Mouse (Mus musculus) kidney, postnatal 0 days (tissue): ENCODE measurements at regions not wholly inside any gene's neighbourhood (a gene's known extent, or its start where the extent isn't known, plus 50 kb on each side); places are given as distances from the start of the nearest gene placed in this dataset.

Experiments used
- ATAC-seq: fragments of 200-750 bp; cut with Nextera tagmentation; replicated peaks from 2 replicates; pipeline ENCODE4 v1.8.0; 2017; ENCODE audit warnings: low read depth, moderate number of reproducible peaks, moderate TSS enrichment, moderate library complexity; ENCODE audit not compliant: low FRiP score
- DNase-seq: peaks from one replicate; pipeline ENCODE4 v3.0.0-alpha.2; 2016; ENCODE audit warnings: low spot score
- H3K27ac ChIP-seq: fragments of 300-500 bp; sonication (generic); 2 replicates; pipeline ENCODE4 v1.5.1; 2014; ENCODE audit warnings: mild to moderate bottlenecking
- H3K27me3 ChIP-seq: fragments of 300-500 bp; sonication (generic); 2 replicates; pipeline ENCODE4 v1.6.1; 2014; ENCODE audit warnings: low read length, mixed read lengths; ENCODE audit not compliant: insufficient read depth
- H3K36me3 ChIP-seq: fragments of 300-500 bp; sonication (generic); 2 replicates; pipeline ENCODE4 v1.6.1; 2014; ENCODE audit warnings: low read length, mixed read lengths; ENCODE audit not compliant: insufficient read depth
- H3K4me1 ChIP-seq: fragments of 300-500 bp; sonication (generic); replicated peaks from 2 replicates; pipeline ENCODE4 v1.6.1; 2014; ENCODE audit warnings: antibody characterized with exemption, low read length, mixed read lengths; ENCODE audit not compliant: insufficient read depth
- H3K4me2 ChIP-seq: fragments of 300-500 bp; sonication (generic); 2 replicates; pipeline ENCODE4 v1.6.1; 2014; ENCODE audit warnings: mild to moderate bottlenecking, low read length, moderate library complexity, mixed read lengths
- H3K4me3 ChIP-seq: fragments of 300-500 bp; sonication (generic); replicated peaks from 2 replicates; pipeline ENCODE4 v1.5.1; 2014; ENCODE audit warnings: low read depth, low read length
- H3K9ac ChIP-seq: fragments of 300-500 bp; sonication (generic); 2 replicates; pipeline ENCODE4 v1.6.1; 2014; ENCODE audit warnings: low read depth, low read length
- H3K9me3 ChIP-seq: fragments of 300-500 bp; sonication (generic); replicated peaks from 2 replicates; pipeline ENCODE4 v1.6.1; 2016; ENCODE audit warnings: low read length, inconsistent platforms, mixed read lengths
- CTCF ChIP-seq: IDR thresholded peaks from 2 replicates; pipeline ENCODE4 v1.5.1; 2016; ENCODE audit warnings: antibody characterized with exemption, low read depth, mild to moderate bottlenecking, moderate library complexity
- WGBS: fragments of 180-500 bp; shearing (Covaris S2); extraction: QIAGEN DNeasy Blood & Tissue Kit; methylation state at CpG from one replicate; pipeline ENCODE4 v1.1.7; 2014; 5-methylcytosine and 5-hydroxymethylcytosine counted together

GRCm38 (mm10) chr15:42914099-42914498, 2779.9 kb downstream of the 9330182O14Rik start:
- TF ChIP-seq CTCF = peak; percentile 94
- no peaks in the 10 kb centered on the region for H3K4me1 ChIP-seq

GRCm38 (mm10) chr15:42915195-42915594, 2781.0 kb downstream of the 9330182O14Rik start:
- Histone ChIP-seq H3K27ac (no peak overlapping the region), H3K4me2 (no peak overlapping the region), H3K9me3 (no peaks in the 10 kb centered on the region), H3K9ac (no peak overlapping the region), H3K36me3 (no peaks in the 10 kb centered on the region), H3K4me1 (no peaks in the 10 kb centered on the region), H3K4me3 (no peak overlapping the region), H3K27me3 (no peaks in the 10 kb centered on the region)
- TF ChIP-seq CTCF = no peak
- DNase-seq (no peak), ATAC-seq (no peak)
- WGBS = 88% methylated on average over 11 of the region's 11 CpGs

More at GRCm38 (mm10) chr15:42914099-42914498, 2779.9 kb downstream of the 9330182O14Rik start:
- no peak for ATAC-seq
- peak; percentile 71 for DNase-seq
- 3% methylated on average over 3 of the region's 3 CpGs for WGBS
- Histone ChIP-seq H3K9ac (no peak overlapping the region), H3K4me3 (no peak overlapping the region), H3K36me3 (no peaks in the 10 kb centered on the region), H3K4me2 (no peak overlapping the region), H3K9me3 (no peaks in the 10 kb centered on the region), H3K27ac (no peak overlapping the region), H3K27me3 (no peaks in the 10 kb centered on the region)

GRCm38 (mm10) chr15:42921618-42922017, 2787.5 kb downstream of the 9330182O14Rik start:
- Histone ChIP-seq H3K4me2 (no peak overlapping the region), H3K27ac (no peak overlapping the region), H3K9ac (no peak overlapping the region), H3K27me3 (no peaks in the 10 kb centered on the region), H3K4me1 (no peaks in the 10 kb centered on the region), H3K9me3 (no peaks in the 10 kb centered on the region), H3K4me3 (no peak overlapping the region), H3K36me3 (no peaks in the 10 kb centered on the region)
- ATAC-seq (no peak), DNase-seq (no peak)
- TF ChIP-seq CTCF = no peak
- 65% methylated on average over 3 of the region's 3 CpGs for WGBS

- WGBS = 71% methylated on average over 4 of the region's 4 CpGs
- TF ChIP-seq CTCF = no peak
- DNase-seq (no peak), ATAC-seq (no peak)
- Histone ChIP-seq H3K9ac (no peak overlapping the region), H3K27me3 (no peaks in the 10 kb centered on the region), H3K4me3 (no peak overlapping the region), H3K4me2 (no peak overlapping the region), H3K4me1 (no peaks in the 10 kb centered on the region), H3K9me3 (no peaks in the 10 kb centered on the region), H3K36me3 (no peaks in the 10 kb centered on the region), H3K27ac (no peak overlapping the region)
These were observed 2794.2 kb downstream of the 9330182O14Rik start for GRCm38 (mm10) chr15:42928331-42928730.

GRCm38 (mm10) chr15:42944610-42945009, 2810.4 kb downstream of the 9330182O14Rik start:
- Histone ChIP-seq H3K36me3 (no peaks in the 10 kb centered on the region), H3K4me2 (no peak overlapping the region), H3K27ac (no peak overlapping the region), H3K27me3 (no peaks in the 10 kb centered on the region), H3K4me1 (no peaks in the 10 kb centered on the region), H3K4me3 (no peak overlapping the region), H3K9me3 (no peaks in the 10 kb centered on the region), H3K9ac (no peak overlapping the region)
- TF ChIP-seq CTCF = no peak
- 75% methylated on average over 1 of the region's 1 CpGs for WGBS
- DNase-seq (no peak), ATAC-seq (no peak)

- Histone ChIP-seq H3K27me3 (no peaks in the 10 kb centered on the region), H3K4me1 (no peaks in the 10 kb centered on the region), H3K27ac (no peak overlapping the region), H3K9me3 (no peaks in the 10 kb centered on the region), H3K4me3 (no peak overlapping the region), H3K4me2 (no peak overlapping the region), H3K36me3 (no peaks in the 10 kb centered on the region), H3K9ac (no peak overlapping the region)
- 78% methylated on average over 4 of the region's 4 CpGs for WGBS
- TF ChIP-seq CTCF = no peak
- ATAC-seq = no peak
- peak; percentile 28 for DNase-seq
These were observed 2821.0 kb downstream of the 9330182O14Rik start for GRCm38 (mm10) chr15:42955167-42955566.

- Histone ChIP-seq H3K27me3 (no peaks in the 10 kb centered on the region), H3K9me3 (no peaks in the 10 kb centered on the region), H3K4me3 (no peak overlapping the region), H3K9ac (no peak overlapping the region), H3K4me1 (no peaks in the 10 kb centered on the region), H3K27ac (no peak overlapping the region), H3K36me3 (no peaks in the 10 kb centered on the region), H3K4me2 (no peak overlapping the region)
- TF ChIP-seq CTCF = peak; percentile 79
- WGBS = 18% methylated on average over 11 of the region's 11 CpGs
- no peak; the same call in 1 of the 2 replicates for ATAC-seq
- peak; percentile 84 for DNase-seq
These were observed 2828.7 kb downstream of the 9330182O14Rik start for GRCm38 (mm10) chr15:42962747-42963338.
